ENCODE assay signal across 9 mouse cellular contexts in the genomic region with DNA sequence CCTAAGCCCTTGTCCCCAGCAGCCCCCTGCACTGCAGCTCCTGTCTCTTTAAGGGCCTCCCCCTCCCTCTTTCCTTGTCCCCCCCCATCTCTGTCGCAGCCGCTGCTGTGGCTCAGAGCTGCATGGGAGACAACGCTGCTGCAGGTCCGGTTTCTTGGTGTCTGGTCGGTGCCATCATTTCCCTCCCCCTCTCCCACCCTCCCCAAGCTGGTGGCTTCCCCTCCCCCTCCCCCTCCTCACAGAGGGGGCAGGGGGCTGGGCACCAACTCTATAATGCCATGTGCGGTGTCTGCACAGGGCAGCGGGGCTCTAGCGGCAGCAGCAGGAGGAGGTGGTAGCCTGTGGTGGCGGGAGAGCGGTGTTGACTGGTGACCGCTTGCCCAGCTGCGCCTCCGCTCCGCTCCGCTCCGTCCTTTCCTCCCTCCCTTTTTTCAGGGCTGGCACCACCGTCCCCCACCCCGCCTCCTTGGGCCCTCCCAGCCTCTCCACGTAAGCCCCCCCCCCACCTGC. TPM values are rescaled to one million over a fixed set of nuclear protein-coding genes. Genes with fewer than 3 reads are reported as not detected.
DNase-seq lines count a peak whose midpoint lies in the region; ATAC-seq and TF ChIP-seq lines count a peak whose summit lies in the region.
"Had no signal": no experiment of that assay in that cellular context is flagged by ENCODE, and none has a peak within 500 bp of the region (broad histone marks: within the 10 kb centered on the region; RNA-seq: fewer than 3 reads in every experiment).

No protein-coding gene starts in this region.

- no peaks in the 10 kb centered on the region for H3K9me3 ChIP-seq in forebrain, postnatal 0 days (ENCODE audit: low read length)
- H3K9me3 ChIP-seq in midbrain, embryonic 14.5 days (ENCODE audit: control insufficient read depth, low read length) = no peaks in the 10 kb centered on the region

- ATAC-seq in forebrain, postnatal 0 days = peak; percentile 88
- peak; percentile 81 for ATAC-seq in midbrain, embryonic 14.5 days (ENCODE audit: low FRiP score, low TSS enrichment)
- no peak for ATAC-seq in erythroblast, adult 5-6 weeks (replicated peaks; ENCODE audit: low FRiP score, poor library complexity, severe bottlenecking)

- WGBS in forebrain, postnatal 0 days = 5% methylated on average over 15 of the region's 19 CpGs
- WGBS in midbrain, embryonic 14.5 days = under 1% methylated on average over 18 of the region's 19 CpGs

- H3K27ac ChIP-seq in forebrain, postnatal 0 days (ENCODE audit: low read depth, low read length) = peak overlapping the region; percentile 84
- H3K27ac ChIP-seq in midbrain, embryonic 14.5 days (replicated peaks; ENCODE audit: low read depth, low read length) = peak overlapping the region; percentile 91

- H3K36me3 ChIP-seq in forebrain, postnatal 0 days (ENCODE audit: insufficient read depth) = peaks cover 12% of the 10 kb centered on the region; the same call in 1 of the 2 replicates
- peaks cover 11% of the 10 kb centered on the region; the same call in 1 of the 2 replicates for H3K36me3 ChIP-seq in midbrain, embryonic 14.5 days (ENCODE audit: control insufficient read depth, insufficient read depth, low read length)

- intact Hi-C loops in left cerebral cortex, postnatal 14 days (cut with DNase I) = loop anchor here (5.0 kb wide), 1 partner anchor 119 kb away; no protein-coding TSS in a partner anchor

- peaks cover 10% of the 10 kb centered on the region; the same call in 1 of the 2 replicates for H3K4me1 ChIP-seq in forebrain, postnatal 0 days (ENCODE audit: insufficient read depth)
- peaks cover 27% of the 10 kb centered on the region for H3K4me1 ChIP-seq in midbrain, embryonic 14.5 days (ENCODE audit: control insufficient read depth, insufficient read depth, low read length)

- H3K27me3 ChIP-seq in forebrain, postnatal 0 days (ENCODE audit: insufficient read depth, low read length) = no peaks in the 10 kb centered on the region
- no peaks in the 10 kb centered on the region for H3K27me3 ChIP-seq in midbrain, embryonic 14.5 days (ENCODE audit: control insufficient read depth, insufficient read depth, low read length)

- TF ChIP-seq CTCF in forebrain, postnatal 0 days (IDR thresholded peaks at IDR 0.05; ENCODE audit: low read depth) = no peak

- DNase-seq in left cerebral cortex, postnatal 14 days (ENCODE audit: low spot score in 2 of 2) = peak; percentile 36 to 37
- no peak for DNase-seq in left cerebral cortex, adult 11 months (ENCODE audit: low spot score)
- peak; percentile 86 to 89 for DNase-seq in cerebellum, postnatal 10 days
- peak; percentile 73 for DNase-seq in forebrain, postnatal 0 days
- DNase-seq in midbrain, embryonic 14.5 days = peak; percentile 82
- DNase-seq in gastrocnemius, postnatal 4 days (ENCODE audit: low spot score in 2 of 2) = no peak
- no peak for DNase-seq in spleen, postnatal 14 days (ENCODE audit: low spot score in 2 of 2)

- H3K9ac ChIP-seq in forebrain, postnatal 0 days = peak overlapping the region; percentile 87
- peak overlapping the region; percentile 73 for H3K9ac ChIP-seq in midbrain, embryonic 14.5 days (replicated peaks; ENCODE audit: low read length)

- peak overlapping the region; percentile 81 for H3K4me2 ChIP-seq in forebrain, postnatal 0 days (ENCODE audit: low read depth)
- H3K4me2 ChIP-seq in midbrain, embryonic 14.5 days (ENCODE audit: low read length) = peak overlapping the region; percentile 66

- peak overlapping the region; percentile 88 for H3K4me3 ChIP-seq in forebrain, postnatal 0 days (ENCODE audit: low read depth, low read length)
- H3K4me3 ChIP-seq in midbrain, embryonic 14.5 days (replicated peaks; ENCODE audit: low read depth, low read length) = peak overlapping the region; percentile 67

RNA-seq across cellular contexts. Expression of gene 4930451I11Rik, which starts 8.2 kb away (rescaled TPM):
- not detected for total RNA-seq in left cerebral cortex, postnatal 14 days (2021)
- not detected in 2 replicates for total RNA-seq in forebrain, postnatal 0 days (2014; rRNA removed)
- 0.62 TPM in 1 of 2 replicates, not detected in the other for polyA plus RNA-seq in forebrain, postnatal 0 days (2015; fragmentation: Nextera tagmentation; extraction: Ambion mirVana)
- not detected in 2 replicates for polyA plus RNA-seq in midbrain, embryonic 14.5 days (2014; fragmentation: Nextera tagmentation; extraction: Ambion mirVana)
- not detected in 2 replicates for total RNA-seq in erythroblast, adult 5-6 weeks (2015; ENCODE audit: low replicate concordance)
- total RNA-seq in erythroblast, adult 5-6 weeks (2017; ENCODE audit: low replicate concordance) = not detected in 2 replicates
- not detected for total RNA-seq in gastrocnemius, postnatal 4 days (2021)
- total RNA-seq: layer of hippocampus, postnatal 10 days had no signal

RNA-seq across cellular contexts. Expression of gene Doc2a, which starts 24.0 kb away (rescaled TPM):
- total RNA-seq in left cerebral cortex, postnatal 14 days (2021) = 10 to 100 TPM; 54.8 to 62.4 TPM
- total RNA-seq in forebrain, postnatal 0 days (2014; rRNA removed) = 35.7 and 148 TPM in 2 replicates
- 31.5 and 32.5 TPM in 2 replicates for polyA plus RNA-seq in forebrain, postnatal 0 days (2015; fragmentation: Nextera tagmentation; extraction: Ambion mirVana)
- polyA plus RNA-seq in midbrain, embryonic 14.5 days (2014; fragmentation: Nextera tagmentation; extraction: Ambion mirVana) = 9.7 and 15.3 TPM in 2 replicates
- not detected in 2 replicates for total RNA-seq in erythroblast, adult 5-6 weeks (2015; ENCODE audit: low replicate concordance)
- not detected in 2 replicates for total RNA-seq in erythroblast, adult 5-6 weeks (2017; ENCODE audit: low replicate concordance)
- under 1 TPM; 0.26 to 0.32 TPM for total RNA-seq in gastrocnemius, postnatal 4 days (2021)

RNA-seq across cellular contexts. Expression of gene Fam57b, which starts 25.8 kb away (rescaled TPM):
- total RNA-seq in left cerebral cortex, postnatal 14 days (2021) = 100 to 1,000 TPM; 117 to 118 TPM
- 33.2 and 34.4 TPM in 2 replicates for total RNA-seq in forebrain, postnatal 0 days (2014; rRNA removed)
- polyA plus RNA-seq in forebrain, postnatal 0 days (2015; fragmentation: Nextera tagmentation; extraction: Ambion mirVana) = 39.0 and 42.6 TPM in 2 replicates
- 51.6 and 72.4 TPM in 2 replicates for polyA plus RNA-seq in midbrain, embryonic 14.5 days (2014; fragmentation: Nextera tagmentation; extraction: Ambion mirVana)
- total RNA-seq in erythroblast, adult 5-6 weeks (2015; ENCODE audit: low replicate concordance) = not detected in 2 replicates
- total RNA-seq in erythroblast, adult 5-6 weeks (2017; ENCODE audit: low replicate concordance) = not detected in 2 replicates
- total RNA-seq in gastrocnemius, postnatal 4 days (2021) = 10 to 100 TPM in 1 of 2 experiments, 1 to 10 TPM in 1; 8.4 to 11.2 TPM

RNA-seq across cellular contexts. Expression of gene Ppp4c, which starts 31.0 kb away (rescaled TPM):
- 10 to 100 TPM; 48.9 to 49.6 TPM for total RNA-seq in left cerebral cortex, postnatal 14 days (2021)
- total RNA-seq in forebrain, postnatal 0 days (2014; rRNA removed) = 114 and 119 TPM in 2 replicates
- 161 and 172 TPM in 2 replicates for polyA plus RNA-seq in forebrain, postnatal 0 days (2015; fragmentation: Nextera tagmentation; extraction: Ambion mirVana)
- 210 and 212 TPM in 2 replicates for polyA plus RNA-seq in midbrain, embryonic 14.5 days (2014; fragmentation: Nextera tagmentation; extraction: Ambion mirVana)
- 46.7 and 84.9 TPM in 2 replicates for total RNA-seq in erythroblast, adult 5-6 weeks (2015; ENCODE audit: low replicate concordance)
- total RNA-seq in erythroblast, adult 5-6 weeks (2017; ENCODE audit: low replicate concordance) = 43.5 and 62.7 TPM in 2 replicates
- 10 to 100 TPM; 74.6 to 74.7 TPM for total RNA-seq in gastrocnemius, postnatal 4 days (2021)

RNA-seq across cellular contexts. Expression of gene Hirip3, which starts 38.5 kb away (rescaled TPM):
- 10 to 100 TPM; 30.2 to 32.1 TPM for total RNA-seq in left cerebral cortex, postnatal 14 days (2021)
- 11.7 and 21.3 TPM in 2 replicates for total RNA-seq in forebrain, postnatal 0 days (2014; rRNA removed)
- 9.9 and 19.5 TPM in 2 replicates for polyA plus RNA-seq in forebrain, postnatal 0 days (2015; fragmentation: Nextera tagmentation; extraction: Ambion mirVana)
- 8.0 and 12.8 TPM in 2 replicates for polyA plus RNA-seq in midbrain, embryonic 14.5 days (2014; fragmentation: Nextera tagmentation; extraction: Ambion mirVana)
- 5.2 and 9.2 TPM in 2 replicates for total RNA-seq in erythroblast, adult 5-6 weeks (2015; ENCODE audit: low replicate concordance)
- total RNA-seq in erythroblast, adult 5-6 weeks (2017; ENCODE audit: low replicate concordance) = 38.2 and 40.8 TPM in 2 replicates
- 10 to 100 TPM; 22.2 to 29.4 TPM for total RNA-seq in gastrocnemius, postnatal 4 days (2021)

Comparison
In these comparisons a context has a peak if more than half of its experiments do, and no peak if none do; other contexts are left out.
1. DNase-seq: peak in left cerebral cortex, postnatal 14 days (2 of 2), cerebellum, postnatal 10 days (2 of 2), forebrain, postnatal 0 days (single experiment) and midbrain, embryonic 14.5 days (single experiment); none in left cerebral cortex, adult 11 months (single experiment), gastrocnemius, postnatal 4 days (0 of 2) and spleen, postnatal 14 days (0 of 2).
2. RNA of gene Doc2a, which starts 24.0 kb away (total RNA-seq): 35.7 to 148 TPM in forebrain, postnatal 0 days and 54.8 to 62.4 TPM in left cerebral cortex, postnatal 14 days; 0.26 to 0.32 TPM in gastrocnemius, postnatal 4 days and not detected in erythroblast, adult 5-6 weeks; every median in the first group is over 10 times any median in the second.
3. RNA of gene Fam57b, which starts 25.8 kb away (total RNA-seq): 117 to 118 TPM in left cerebral cortex, postnatal 14 days, 33.2 to 34.4 TPM in forebrain, postnatal 0 days and 8.4 to 11.2 TPM in gastrocnemius, postnatal 4 days; not detected in erythroblast, adult 5-6 weeks; every median in the first group is over 4 times any median in the second.